Mouse (Mus musculus) frontal cortex, adult 2 months (tissue): ENCODE measurements around the gene Arhgap32. TPM values are rescaled to one million over a fixed set of nuclear protein-coding genes. Genes with fewer than 3 reads are reported as not detected.

Experiments
- DNase-seq, 2 experiments: peaks; one replicate each; pipeline ENCODE4 v3.0.0; 2022; ENCODE audit warnings: low spot score in 1 of 2; ENCODE audit errors: extremely low spot score in 1 of 2
- polyA plus RNA-seq: library from polyadenylated mRNA; depleted of rRNA; stranded (reverse); fragments of >200 nt; gene quantifications from 2 replicates; pipeline ENCODE4 v1.2.3, GENCODE M21; 2012

Arhgap32 gene
- polyA plus RNA-seq, 1 experiment, result 54.9 TPM

DNA sequence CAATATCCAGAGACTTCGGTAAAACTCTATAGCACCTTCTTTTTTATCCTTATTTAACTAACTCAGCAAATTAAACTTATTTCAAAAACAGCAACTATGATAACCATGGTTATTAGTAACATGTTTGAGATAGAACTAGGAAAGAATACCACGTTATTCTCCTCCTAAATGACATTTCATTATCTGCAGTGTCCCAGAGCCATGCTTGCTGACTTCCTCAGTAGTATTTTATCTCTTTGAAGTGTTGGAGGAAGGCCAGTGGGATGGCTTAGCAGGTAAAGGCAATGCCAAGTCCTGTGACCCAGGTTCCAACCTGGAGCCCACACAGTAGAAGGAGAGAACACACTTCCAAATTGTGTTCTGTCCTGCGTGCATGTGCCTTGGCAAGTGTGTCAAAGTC is 129.3 kb downstream of the Arhgap32 start:
- no peak for DNase-seq

DNA sequence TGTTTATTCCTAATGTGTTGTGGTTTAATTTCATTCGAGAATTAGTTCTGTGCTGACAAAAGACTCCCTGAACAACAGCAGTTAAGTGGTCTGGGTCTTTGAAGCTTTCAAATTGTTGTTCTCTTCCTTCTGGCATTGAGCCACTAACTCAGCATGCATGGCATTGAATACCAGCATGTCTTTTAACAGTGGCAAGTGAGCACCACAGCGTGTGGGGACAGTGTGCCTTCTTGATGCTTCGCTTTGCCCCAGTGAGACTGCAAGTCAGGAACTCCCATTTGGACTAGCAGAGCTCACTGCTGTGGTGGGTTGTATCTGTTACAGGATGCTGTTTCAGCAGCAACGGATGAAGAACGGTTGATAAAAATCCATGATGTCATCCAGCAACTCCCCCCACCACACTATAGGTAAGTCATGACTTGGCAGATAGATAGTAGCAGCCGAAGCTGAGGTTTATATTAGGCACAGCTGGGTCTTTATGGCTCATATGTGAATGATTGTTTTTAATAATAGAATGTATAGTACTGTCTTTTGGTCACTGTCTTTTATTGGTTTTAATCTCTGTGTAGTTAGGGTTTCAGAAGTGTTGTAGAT is 130.3 kb downstream of the Arhgap32 start:
- DNase-seq, result no peak

DNA sequence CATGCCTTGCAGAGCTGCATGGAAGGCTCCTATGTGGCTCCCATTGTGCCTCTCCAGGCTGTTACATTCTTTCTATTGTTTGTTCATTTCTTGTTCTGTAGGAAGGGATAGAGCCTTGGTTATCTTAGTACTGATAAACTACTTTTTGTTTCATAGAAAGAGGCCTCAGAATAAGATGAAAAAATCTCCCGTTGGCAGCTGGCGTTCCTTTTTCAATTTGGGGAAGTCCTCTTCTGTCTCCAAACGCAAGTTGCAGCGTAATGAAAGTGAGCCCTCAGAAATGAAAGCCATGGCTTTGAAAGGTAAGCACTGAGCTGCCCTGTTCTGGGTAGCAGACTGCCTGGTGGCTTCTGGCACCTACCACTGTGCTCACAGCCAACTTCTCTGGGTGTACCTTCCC is 134.6 kb downstream of the Arhgap32 start:
- no peak for DNase-seq

DNA sequence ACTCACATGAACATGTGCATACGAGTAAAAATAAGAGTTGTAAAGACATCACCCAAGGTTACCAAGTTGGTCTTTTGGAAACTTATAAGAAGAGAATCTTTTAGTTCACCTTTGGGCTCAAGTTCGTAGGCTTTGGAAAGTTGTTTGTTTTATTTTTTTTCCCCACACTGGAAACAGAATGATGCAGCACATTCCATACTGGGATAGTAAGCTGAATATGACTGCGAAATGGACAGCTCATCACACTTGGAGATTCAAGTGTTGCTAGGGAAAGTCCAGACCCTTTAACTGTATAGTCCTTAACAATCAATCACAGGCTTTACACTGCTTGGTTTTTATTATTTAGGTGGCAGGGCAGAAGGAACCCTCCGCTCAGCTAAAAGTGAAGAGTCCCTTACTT is 137.8 kb downstream of the Arhgap32 start:
- no peak for DNase-seq

DNA sequence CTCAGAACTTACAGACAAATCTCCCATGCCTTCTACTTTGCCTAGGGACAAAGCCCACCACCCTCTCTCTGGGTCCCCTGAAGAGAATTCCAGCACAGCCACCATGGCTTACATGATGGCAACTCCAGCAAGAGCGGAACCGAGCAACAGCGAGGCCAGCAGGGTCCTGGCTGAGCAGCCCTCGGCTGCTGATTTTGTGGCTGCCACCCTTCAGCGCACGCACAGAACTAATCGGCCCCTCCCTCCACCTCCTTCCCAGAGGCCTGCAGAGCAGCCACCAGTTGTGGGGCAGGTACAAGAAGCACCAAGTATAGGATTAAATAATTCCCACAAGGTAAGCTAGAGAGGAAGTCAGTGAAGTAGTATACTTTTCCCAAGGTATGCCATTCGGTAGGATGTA is 141.4 kb downstream of the Arhgap32 start:
- no peak for DNase-seq

GRCm38 (mm10) chr9:32257882-32258281 is 141.9 kb downstream of the Arhgap32 start:
- DNase-seq, result no peak

DNA sequence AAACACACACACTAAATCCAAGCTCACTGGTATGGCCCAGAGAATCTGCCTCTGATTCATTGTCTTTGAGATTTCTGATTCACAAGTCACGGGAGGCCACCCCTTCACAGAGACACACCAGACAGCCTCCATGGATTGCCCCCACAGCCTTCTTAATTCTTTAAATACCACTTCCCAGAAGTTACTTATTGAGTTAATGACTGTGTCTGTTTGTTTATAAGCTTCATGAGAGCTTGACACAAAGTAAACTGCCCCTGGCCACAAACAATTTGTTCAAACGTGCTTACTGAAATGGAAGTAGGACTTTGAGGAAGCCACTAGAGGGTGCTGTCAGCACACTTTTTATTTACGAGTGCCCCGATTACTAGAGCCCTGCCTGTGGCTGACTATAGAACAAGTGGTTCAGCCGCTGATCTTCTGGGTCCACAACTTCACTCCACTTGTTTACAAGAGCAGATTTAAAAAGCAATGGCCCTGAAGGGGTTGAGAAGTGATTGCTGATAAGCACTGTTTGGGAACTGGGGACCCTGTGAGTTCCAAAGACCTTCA is 156.0 kb downstream of the Arhgap32 start:
- peak; percentile 57 to 90 for DNase-seq

GRCm38 (mm10) chr9:32278052-32278451 is 162.1 kb downstream of the Arhgap32 start:
- DNase-seq, result no peak

DNA sequence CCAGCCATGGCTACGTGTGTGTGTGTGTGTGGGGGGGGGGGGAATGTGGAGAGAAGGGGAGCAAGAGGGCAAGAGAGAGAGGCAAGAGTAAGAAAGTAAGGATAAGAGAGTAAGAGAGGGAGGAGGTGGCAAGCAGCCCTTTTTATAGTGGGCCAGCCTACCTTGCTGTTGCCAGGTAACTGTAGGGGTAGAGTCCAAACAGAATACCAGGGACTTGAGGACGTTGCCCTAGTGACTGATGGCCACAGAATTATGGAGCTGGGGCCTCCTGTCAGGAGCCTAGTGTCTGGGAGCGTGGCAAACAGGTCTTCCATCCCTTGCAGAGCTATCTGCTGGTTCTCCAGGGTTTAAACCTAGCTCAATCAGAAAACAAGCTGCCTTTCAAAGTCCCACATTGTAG is 163.9 kb downstream of the Arhgap32 start:
- no peak for DNase-seq

DNA sequence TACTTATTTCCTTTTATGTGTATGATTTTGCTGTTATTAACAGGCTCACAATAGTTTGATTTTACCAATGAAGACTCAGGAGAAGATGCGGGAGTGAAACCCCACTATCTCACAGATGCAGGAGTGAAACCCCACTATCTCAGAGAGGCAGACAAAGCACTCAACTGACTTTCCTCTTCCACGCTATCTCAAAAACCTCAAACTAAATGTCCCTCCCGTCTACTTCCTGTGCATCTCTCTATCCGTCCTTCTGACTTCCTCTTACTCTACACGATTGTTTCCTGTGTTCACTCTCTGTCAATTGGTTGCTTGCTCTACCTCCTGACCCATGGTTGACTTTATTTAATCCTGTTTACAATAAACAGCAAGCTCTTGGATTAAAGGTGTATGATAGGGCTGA is 164.5 kb downstream of the Arhgap32 start:
- no peak for DNase-seq

DNA sequence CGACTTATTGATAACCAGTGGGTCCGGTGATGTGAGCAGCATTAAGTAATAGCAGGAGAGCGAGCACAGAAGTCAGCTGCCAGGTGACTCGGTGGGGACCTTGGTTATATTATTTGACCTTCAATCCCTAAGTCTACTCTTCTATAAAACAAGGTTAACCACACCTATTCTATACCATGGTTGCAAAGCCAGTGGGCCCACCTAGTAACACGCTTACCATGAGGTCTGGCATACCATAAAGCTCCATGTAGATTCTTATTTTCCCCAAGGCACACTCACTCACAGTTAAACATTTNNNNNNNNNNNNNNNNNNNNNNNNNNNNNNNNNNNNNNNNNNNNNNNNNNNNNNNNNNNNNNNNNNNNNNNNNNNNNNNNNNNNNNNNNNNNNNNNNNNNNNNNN is 167.7 kb downstream of the Arhgap32 start:
- DNase-seq, result no peak

DNA sequence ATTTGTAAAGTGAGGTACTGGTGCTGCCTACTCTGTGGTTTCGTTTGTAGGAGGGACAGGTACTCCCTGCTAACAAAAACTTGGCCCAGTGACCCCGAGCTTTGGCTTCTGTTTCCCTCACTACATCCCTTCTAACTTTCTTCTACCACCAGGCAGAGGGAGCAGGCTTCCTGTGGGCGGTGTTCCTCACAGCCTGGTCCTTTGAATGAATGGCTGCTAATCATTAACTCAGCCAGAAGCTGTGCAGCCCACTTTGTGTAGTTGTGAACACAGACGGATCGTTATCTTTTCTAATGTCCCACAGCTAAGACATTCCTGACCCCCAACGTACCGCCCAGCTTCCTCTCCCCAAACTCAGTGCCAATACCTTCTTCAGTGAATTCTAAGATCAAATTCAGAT is 175.7 kb downstream of the Arhgap32 start:
- DNase-seq, result no peak

GRCm38 (mm10) chr9:32292686-32293085 is 176.8 kb downstream of the Arhgap32 start:
- DNase-seq, result no peak

- no peak for DNase-seq
Observed at GRCm38 (mm10) chr9:32295061-32295800, 179.3 kb downstream of the Arhgap32 start.

DNA sequence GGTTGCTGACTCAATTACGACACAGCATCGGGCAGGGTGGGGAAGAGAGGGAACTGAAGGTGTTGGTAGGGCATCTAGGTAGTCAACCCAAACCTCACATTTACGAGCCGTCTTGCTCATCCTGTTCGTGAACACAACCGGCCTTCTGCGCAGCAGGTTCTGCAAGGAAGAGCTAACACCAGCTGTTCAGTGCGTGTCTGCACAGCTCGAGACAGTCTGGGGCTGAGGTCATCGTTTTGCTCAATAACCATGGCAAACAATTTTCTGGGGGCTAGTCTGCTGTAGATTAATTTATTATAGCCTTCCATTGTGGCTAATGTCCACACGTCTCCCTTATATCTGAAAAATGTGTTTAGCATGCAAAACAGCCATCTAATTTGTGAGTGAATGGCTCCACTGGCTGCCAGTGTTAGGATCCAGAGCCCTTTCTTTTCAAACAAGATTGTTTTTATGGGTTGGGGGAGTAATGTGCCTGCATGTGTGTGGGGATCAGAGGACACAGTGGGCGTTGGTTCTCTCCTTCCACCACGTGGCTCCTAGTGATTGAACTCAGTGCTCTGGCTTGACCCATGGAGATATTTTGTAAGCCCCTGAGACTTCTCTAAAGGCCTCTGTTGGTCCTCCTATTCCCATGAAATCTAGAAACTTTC is 186.7 kb downstream of the Arhgap32 start:
- no peak for DNase-seq

- peak in 1 of 2 experiments; percentile 18 for DNase-seq
Observed at GRCm38 (mm10) chr9:32311786-32312185, 195.8 kb downstream of the Arhgap32 start.

DNA sequence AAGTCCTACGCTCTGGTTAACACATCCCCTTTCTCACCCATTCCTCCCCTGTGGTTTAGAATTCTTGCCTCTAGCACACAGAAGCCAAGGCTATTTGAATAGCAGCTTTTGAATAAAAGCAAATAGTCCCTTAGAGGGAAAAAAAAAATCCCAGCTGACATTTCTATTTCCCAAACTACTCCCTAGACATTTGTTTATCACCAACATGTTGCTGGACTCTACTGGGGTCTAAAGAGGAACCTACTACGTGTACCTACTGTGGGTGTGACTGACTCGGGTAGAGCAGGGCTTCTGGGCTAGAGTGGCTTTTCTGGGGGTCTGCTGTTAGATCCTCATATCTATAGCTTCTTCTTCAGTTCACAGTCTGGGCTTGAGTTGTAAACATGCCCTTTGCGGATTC is 196.3 kb downstream of the Arhgap32 start:
- DNase-seq, result no peak

GRCm38 (mm10) chr9:32314071-32314470 is 198.1 kb downstream of the Arhgap32 start:
- no peak for DNase-seq

DNA sequence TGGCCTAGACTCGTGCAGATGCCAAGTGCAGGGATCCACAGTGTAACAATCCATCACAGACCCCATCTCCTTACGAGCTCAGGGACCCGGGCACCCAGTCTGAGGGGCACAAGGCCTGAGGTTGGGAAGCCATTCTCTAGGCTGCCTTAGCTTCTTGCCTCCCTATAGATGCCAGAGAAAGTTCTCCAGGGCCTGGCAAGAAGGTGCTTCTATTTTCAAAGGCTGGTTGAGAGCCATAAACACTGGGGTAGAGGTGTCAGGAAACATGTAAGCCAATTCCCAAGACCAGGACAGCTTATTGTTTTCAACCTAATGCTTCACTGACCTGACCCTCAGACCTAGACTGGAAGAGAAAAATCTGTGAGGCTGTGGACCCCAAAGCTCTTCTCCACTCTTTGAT is 200.1 kb downstream of the Arhgap32 start:
- no peak for DNase-seq
